Mouse (Mus musculus) spleen, adult 2 months (tissue): ENCODE data around the gene Fez2.

ENCODE experiments used
- CTCF ChIP-seq: fragments of 200-500 bp; IDR thresholded peaks from 2 replicates; pipeline ENCODE4 v1.5.1; 2011; ENCODE audit warnings: mild to moderate bottlenecking, inconsistent platforms; ENCODE audit not compliant: insufficient read depth, insufficient read length, insufficient replicate concordance; ENCODE audit errors: extremely low read depth
- POLR2A ChIP-seq: fragments of 200-500 bp; IDR thresholded peaks from 2 replicates; pipeline ENCODE4 v1.6.1; 2011; ENCODE audit warnings: low read depth, low read length, inconsistent platforms

GRCm38 (mm10) chr17:78322369-78323335, 95.3 kb downstream of the Fez2 start:
- TF ChIP-seq POLR2A: no peak
- no peak for TF ChIP-seq CTCF
